Mouse (Mus musculus) forebrain, embryonic 11.5 days (tissue): ENCODE results near the gene Nmnat3. TPM values are rescaled to one million over a fixed set of nuclear protein-coding genes. Genes with fewer than 3 reads are reported as not detected.
"Not testable (repeated sequence)": the region's sequence is repeated elsewhere in the genome, so short reads cannot be mapped to it uniquely, and the experiment has no call there.

Source experiments
- ATAC-seq: fragments of 200-750 bp; cut with Nextera tagmentation; replicated peaks from 2 replicates; pipeline ENCODE4 v1.8.0; 2017; ENCODE audit warnings: moderate TSS enrichment; ENCODE audit not compliant: low FRiP score
- DNase-seq: peaks from one replicate; pipeline ENCODE4 v3.0.0-alpha.2; 2017; ENCODE audit warnings: low spot score
- H3K27ac ChIP-seq: fragments of 300-500 bp; sonication (generic); 2 replicates; pipeline ENCODE4 v1.5.1; 2014; ENCODE audit warnings: low read depth, low read length
- H3K27me3 ChIP-seq: fragments of 300-500 bp; sonication (generic); 2 replicates; pipeline ENCODE4 v1.6.1; 2014; ENCODE audit warnings: mild to moderate bottlenecking, low read length, mixed read lengths; ENCODE audit not compliant: control insufficient read depth, insufficient read depth
- H3K36me3 ChIP-seq: fragments of 300-500 bp; sonication (generic); 2 replicates; pipeline ENCODE4 v1.6.1; 2014; ENCODE audit warnings: mild to moderate bottlenecking, low read length, moderate library complexity, mixed read lengths; ENCODE audit not compliant: control insufficient read depth, insufficient read depth
- H3K4me1 ChIP-seq: fragments of 300-500 bp; sonication (generic); replicated peaks from 2 replicates; pipeline ENCODE4 v1.6.1; 2014; ENCODE audit warnings: low read length, mixed read lengths; ENCODE audit not compliant: control insufficient read depth, insufficient read depth
- H3K4me2 ChIP-seq: fragments of 300-500 bp; sonication (generic); 2 replicates; pipeline ENCODE4 v1.6.1; 2014; ENCODE audit warnings: low read depth, mild to moderate bottlenecking, low read length, moderate library complexity, mixed read lengths; ENCODE audit not compliant: severe bottlenecking
- H3K4me3 ChIP-seq: fragments of 300-500 bp; sonication (generic); 2 replicates; pipeline ENCODE4 v1.5.1; 2014; ENCODE audit warnings: low read depth, low read length
- H3K9ac ChIP-seq: fragments of 300-500 bp; sonication (generic); 2 replicates; pipeline ENCODE4 v1.6.1; 2014; ENCODE audit warnings: low read length
- H3K9me3 ChIP-seq: fragments of 300-500 bp; sonication (generic); 2 replicates; pipeline ENCODE4 v1.6.1; 2016; ENCODE audit warnings: low read length, mixed read lengths; ENCODE audit not compliant: control insufficient read depth
- WGBS: fragments of 180-500 bp; shearing (Covaris S2); extraction: QIAGEN DNeasy Blood & Tissue Kit; methylation state at CpG from one replicate; pipeline ENCODE4 v1.1.7; 2014; 5-methylcytosine and 5-hydroxymethylcytosine counted together
- polyA plus RNA-seq: library from polyadenylated mRNA; unstranded; fragments of >200 nt; fragmentation: Nextera tagmentation; extraction: Ambion mirVana; gene quantifications from 2 replicates; pipeline ENCODE4 v1.2.1, GENCODE M21; 2014

Nmnat3 gene
- 3.4 and 3.7 TPM in 2 replicates for polyA plus RNA-seq

DNA sequence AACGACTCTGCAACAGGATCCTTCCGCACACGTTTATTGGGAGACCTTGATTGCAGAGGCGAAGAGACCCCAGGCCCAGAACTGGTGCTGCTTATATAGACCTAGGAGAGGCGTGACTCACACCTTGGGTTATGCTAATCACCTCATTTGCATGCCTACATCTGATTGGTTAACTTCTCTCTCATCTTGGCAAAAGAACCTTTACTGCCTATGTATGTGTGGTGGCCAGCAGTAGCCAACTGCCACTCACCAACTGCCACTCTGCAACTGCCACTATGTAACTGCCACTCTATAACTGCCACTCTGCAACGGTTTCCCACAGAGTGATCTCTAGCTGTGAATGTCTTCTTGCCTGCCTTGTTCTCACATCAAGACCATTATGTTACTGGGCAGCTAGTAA is at the start of gene Nmnat3:
Nmnat3 (plus strand) TSS at position 301 of the 400 bp plus-strand sequence.
- not testable (repeated sequence) for DNase-seq, H3K27ac ChIP-seq, H3K36me3 ChIP-seq, H3K4me3 ChIP-seq, H3K9me3 ChIP-seq, ATAC-seq, H3K4me2 ChIP-seq, H3K4me1 ChIP-seq, H3K27me3 ChIP-seq, H3K9ac ChIP-seq
- WGBS, result 79% methylated on average over 6 of the region's 6 CpGs

DNA sequence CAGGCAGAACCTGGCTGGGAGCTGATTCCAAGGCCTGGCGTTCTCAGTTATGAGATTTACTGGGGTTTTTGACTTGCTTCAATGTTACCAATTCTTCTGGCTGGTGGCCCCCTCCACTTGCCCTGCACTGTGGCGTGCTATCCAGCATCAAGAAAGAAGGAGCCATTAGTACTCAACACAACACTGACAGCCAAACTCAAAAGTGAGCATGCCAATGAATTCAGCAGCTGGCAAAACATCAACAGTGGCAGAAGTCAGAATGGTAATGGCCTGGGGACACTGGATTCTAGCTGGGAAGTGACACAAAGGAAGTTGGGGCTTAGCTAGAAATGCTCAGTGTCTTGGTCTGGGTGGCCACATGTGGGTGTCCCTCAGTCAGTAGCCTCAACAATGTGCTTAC is 43.8 kb upstream of the Nmnat3 start:
- no peak overlapping the region for H3K4me3 ChIP-seq
- DNase-seq (no peak), ATAC-seq (no peak)
- 84% methylated on average over 2 of the region's 2 CpGs for WGBS
- H3K4me1 ChIP-seq, result no peaks in the 10 kb centered on the region
- no peaks in the 10 kb centered on the region for H3K36me3 ChIP-seq
- H3K27ac ChIP-seq, result no peak overlapping the region
- H3K9me3 ChIP-seq, result no peaks in the 10 kb centered on the region
- H3K4me2 ChIP-seq, result no peak overlapping the region
- H3K9ac ChIP-seq, result no peak overlapping the region
- no peaks in the 10 kb centered on the region for H3K27me3 ChIP-seq

DNA sequence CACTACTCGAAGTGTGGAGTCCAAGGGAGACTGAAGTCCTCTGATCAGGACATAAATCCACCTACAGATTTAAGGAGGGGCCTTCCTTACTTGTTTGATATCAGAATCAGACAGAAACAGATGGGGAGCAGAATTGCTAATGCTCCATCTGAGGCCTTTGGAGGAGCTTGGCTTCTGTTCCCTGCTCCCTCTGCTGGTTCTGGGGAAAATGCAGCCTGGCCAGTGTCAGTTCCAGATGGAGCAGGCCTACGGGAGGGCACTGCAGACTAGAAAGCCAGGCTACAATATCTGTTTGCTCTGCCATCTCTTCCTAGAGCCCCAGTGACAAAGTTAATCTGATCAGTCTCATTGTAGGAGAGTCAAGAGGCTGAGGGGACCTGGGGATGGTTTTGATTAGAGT is 43.0 kb upstream of the Nmnat3 start:
- H3K36me3 ChIP-seq, result no peaks in the 10 kb centered on the region
- no peak overlapping the region for H3K4me3 ChIP-seq
- H3K27me3 ChIP-seq, result no peaks in the 10 kb centered on the region
- no peaks in the 10 kb centered on the region for H3K9me3 ChIP-seq
- H3K9ac ChIP-seq, result no peak overlapping the region
- ATAC-seq, result no peak
- H3K4me1 ChIP-seq, result no peaks in the 10 kb centered on the region
- WGBS, result 67% methylated on average over 2 of the region's 2 CpGs
- DNase-seq, result no peak
- no peak overlapping the region for H3K4me2 ChIP-seq
- H3K27ac ChIP-seq, result no peak overlapping the region

DNA sequence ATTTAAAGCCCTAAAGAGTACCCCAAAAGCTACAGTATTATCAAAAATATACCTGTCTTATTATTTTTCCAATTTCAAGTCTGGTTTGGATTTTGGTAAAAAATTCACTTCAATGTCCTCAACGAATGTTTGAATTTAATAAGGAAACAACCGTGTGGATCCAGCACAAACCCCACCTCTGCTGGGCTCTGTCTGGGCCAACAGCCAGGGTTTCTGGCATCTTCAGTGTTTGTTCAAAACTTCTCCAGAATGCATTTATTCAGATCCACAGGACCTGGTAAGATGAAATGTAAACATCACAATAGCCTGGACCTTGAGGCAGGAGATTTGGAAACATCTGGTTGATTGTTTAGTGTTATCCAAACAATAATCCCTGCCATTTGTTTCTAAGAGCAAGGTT is 42.0 kb upstream of the Nmnat3 start:
- 80% methylated on average over 2 of the region's 2 CpGs for whole genome bisulfite sequencing
- Histone ChIP-seq H3K9ac (no peak overlapping the region), H3K27me3 (no peaks in the 10 kb centered on the region), H3K9me3 (no peaks in the 10 kb centered on the region), H3K4me3 (no peak overlapping the region), H3K4me1 (no peaks in the 10 kb centered on the region), H3K4me2 (no peak overlapping the region), H3K36me3 (no peaks in the 10 kb centered on the region), H3K27ac (no peak overlapping the region)
- ATAC-seq (no peak), DNase-seq (no peak)

DNA sequence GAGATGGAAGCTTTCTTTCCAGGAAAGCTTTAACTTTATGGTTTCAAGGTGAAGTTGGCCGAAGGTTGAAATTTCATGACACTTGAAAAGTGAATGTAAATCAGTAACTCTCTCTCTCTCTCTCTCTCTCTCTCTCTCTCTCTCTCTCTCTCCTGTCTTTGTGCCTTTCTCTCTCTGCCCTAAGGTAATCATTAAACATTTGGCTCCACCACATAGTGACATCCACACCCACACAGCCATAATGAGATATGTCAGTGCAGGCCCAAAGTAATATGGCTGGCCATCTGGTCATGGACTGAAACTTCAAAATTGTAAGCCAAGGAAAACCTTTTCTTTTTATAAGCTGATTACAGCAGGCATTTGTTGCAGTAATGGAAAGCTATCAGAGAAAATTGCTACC is 40.9 kb upstream of the Nmnat3 start:
- DNase-seq, result no peak
- Histone ChIP-seq H3K9ac (no peak overlapping the region), H3K4me3 (no peak overlapping the region), H3K27ac (no peak overlapping the region), H3K9me3 (no peaks in the 10 kb centered on the region), H3K4me2 (no peak overlapping the region), H3K36me3 (no peaks in the 10 kb centered on the region), H3K27me3 (no peaks in the 10 kb centered on the region), H3K4me1 (no peaks in the 10 kb centered on the region)
- WGBS, result 95% methylated on average over 1 of the region's 1 CpGs
- ATAC-seq, result no peak

DNA sequence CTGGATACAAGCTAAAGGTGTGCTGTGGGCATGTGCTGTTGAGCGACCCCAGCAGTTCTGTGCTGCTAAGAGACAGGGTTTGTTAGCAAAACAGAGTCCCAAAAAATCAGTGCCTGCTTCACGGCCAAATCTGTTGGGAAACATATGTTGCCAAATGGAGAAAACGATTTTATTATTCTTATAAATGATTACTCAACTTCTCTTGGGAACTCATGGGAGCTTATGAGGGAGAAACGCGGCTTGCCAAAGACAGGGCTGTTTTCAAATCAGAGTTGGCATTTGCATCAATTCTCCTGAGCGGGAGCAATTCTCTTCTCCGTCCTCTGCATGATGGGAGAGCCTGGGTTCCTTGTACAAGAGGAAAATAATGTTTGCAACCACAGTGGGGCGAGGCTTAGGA is 27.0 kb upstream of the Nmnat3 start:
- H3K9ac ChIP-seq, result no peak overlapping the region
- H3K27me3 ChIP-seq, result no peaks in the 10 kb centered on the region
- no peak for ATAC-seq
- DNase-seq, result no peak
- no peak overlapping the region for H3K4me2 ChIP-seq
- no peaks in the 10 kb centered on the region for H3K9me3 ChIP-seq
- no peaks in the 10 kb centered on the region for H3K4me1 ChIP-seq
- 82% methylated on average over 8 of the region's 8 CpGs for WGBS
- no peak overlapping the region for H3K27ac ChIP-seq
- no peaks in the 10 kb centered on the region for H3K36me3 ChIP-seq
- H3K4me3 ChIP-seq, result no peak overlapping the region

DNA sequence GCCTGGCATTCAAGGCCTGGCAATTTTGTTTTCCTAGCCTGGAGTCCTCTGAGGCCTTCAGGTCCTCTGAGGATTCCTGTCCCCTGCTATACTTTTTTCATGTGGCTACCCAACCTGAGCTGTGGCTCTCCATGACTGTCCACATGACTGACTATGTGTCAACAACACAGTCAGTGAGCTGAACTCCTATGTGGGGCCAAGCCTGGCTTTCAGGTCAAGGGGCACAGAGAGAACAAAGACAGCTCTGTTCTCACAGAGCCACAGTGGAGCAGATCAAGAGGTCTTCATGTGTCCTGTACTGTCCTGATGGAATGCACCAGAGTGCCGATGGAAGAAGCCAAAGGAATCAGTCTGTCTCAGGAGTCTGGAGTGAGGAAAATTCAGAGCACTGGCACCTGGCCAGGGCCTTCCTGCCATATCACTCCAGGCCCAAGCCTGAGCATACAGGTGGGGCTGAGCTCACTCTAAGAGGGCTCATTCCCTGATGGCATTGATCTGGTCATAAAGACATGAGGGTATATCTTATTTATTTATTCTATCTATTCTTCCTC is 25.7 kb upstream of the Nmnat3 start:
- H3K4me1 ChIP-seq, result no peaks in the 10 kb centered on the region
- H3K9me3 ChIP-seq, result no peaks in the 10 kb centered on the region
- H3K36me3 ChIP-seq, result no peaks in the 10 kb centered on the region
- no peaks in the 10 kb centered on the region for H3K27me3 ChIP-seq
- H3K4me3 ChIP-seq, result no peak overlapping the region
- no peak overlapping the region for H3K4me2 ChIP-seq
- no peak for DNase-seq
- ATAC-seq, result no peak
- H3K27ac ChIP-seq, result no peak overlapping the region
- H3K9ac ChIP-seq, result no peak overlapping the region
- 44% methylated on average over 1 of the region's 1 CpGs for WGBS

DNA sequence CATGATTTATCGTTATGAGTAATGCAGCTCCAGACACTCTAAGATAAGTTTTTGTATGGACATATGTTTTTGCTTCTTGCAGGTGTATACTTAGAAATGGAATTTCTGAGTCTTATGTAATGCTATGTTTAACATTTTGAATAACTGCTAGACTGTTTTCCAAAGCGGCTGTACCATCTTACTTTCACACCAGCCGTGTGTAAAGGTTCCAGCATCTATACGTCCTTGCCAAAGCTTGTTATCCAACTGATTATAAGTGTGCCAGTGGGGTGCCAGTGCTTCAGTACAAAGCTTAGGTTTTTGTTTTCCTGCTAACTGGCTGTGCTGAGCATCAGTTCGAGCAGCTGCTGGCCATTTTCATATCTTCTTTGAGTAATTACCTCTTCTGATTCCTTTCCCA is 22.3 kb upstream of the Nmnat3 start:
- DNase-seq (no peak), ATAC-seq (no peak)
- H3K4me2 ChIP-seq, result no peak overlapping the region
- H3K4me1 ChIP-seq, result no peaks in the 10 kb centered on the region
- H3K36me3 ChIP-seq, result no peaks in the 10 kb centered on the region
- H3K9ac ChIP-seq, result no peak overlapping the region
- no peak overlapping the region for H3K27ac ChIP-seq
- WGBS, result 76% methylated on average over 5 of the region's 5 CpGs
- H3K4me3 ChIP-seq, result no peak overlapping the region
- no peaks in the 10 kb centered on the region for H3K27me3 ChIP-seq
- no peaks in the 10 kb centered on the region for H3K9me3 ChIP-seq

DNA sequence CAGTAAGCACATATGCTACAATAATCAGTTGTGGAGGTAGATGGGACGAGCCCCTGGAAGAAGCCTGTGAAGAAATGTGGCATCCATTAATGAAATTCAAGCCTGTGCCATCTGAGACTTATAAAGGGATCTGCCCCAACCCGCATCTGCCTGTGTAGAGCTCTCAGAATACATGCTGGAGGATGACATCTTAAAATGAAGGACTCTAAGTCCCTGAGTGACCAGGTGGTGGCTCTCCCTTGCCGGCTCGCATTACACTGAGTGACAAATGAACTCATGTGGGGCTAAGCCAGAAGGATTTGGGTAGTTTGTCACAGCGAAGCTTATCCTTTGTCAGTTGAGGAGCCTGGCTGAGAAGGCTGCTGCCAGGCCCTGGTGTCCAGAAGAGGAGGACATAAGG is 14.5 kb upstream of the Nmnat3 start:
- Histone ChIP-seq H3K36me3 (no peaks in the 10 kb centered on the region), H3K4me3 (no peak overlapping the region), H3K27me3 (no peaks in the 10 kb centered on the region), H3K9ac (no peak overlapping the region), H3K9me3 (no peaks in the 10 kb centered on the region), H3K27ac (no peak overlapping the region), H3K4me1 (no peaks in the 10 kb centered on the region), H3K4me2 (no peak overlapping the region)
- 60% methylated on average over 5 of the region's 5 CpGs for WGBS
- DNase-seq (no peak), ATAC-seq (no peak)
